Mouse (Mus musculus) forebrain, postnatal 0 days (tissue): ENCODE results near the gene Pik3c2b. TPM values are rescaled to one million over a fixed set of nuclear protein-coding genes. Genes with fewer than 3 reads are reported as not detected.

ENCODE experiments used
- ATAC-seq: fragments of 200-750 bp; cut with Nextera tagmentation; 2 replicates; pipeline ENCODE4 v1.8.0; 2017; ENCODE audit warnings: mild to moderate bottlenecking, moderate library complexity
- DNase-seq: peaks from one replicate; pipeline ENCODE4 v3.0.0-alpha.2; 2015
- H3K27ac ChIP-seq: fragments of 300-500 bp; sonication (generic); 2 replicates; pipeline ENCODE4 v1.5.1; 2014; ENCODE audit warnings: low read depth, mild to moderate bottlenecking, antibody characterized with exemption, low read length, moderate library complexity, mixed read lengths
- H3K27me3 ChIP-seq: fragments of 300-500 bp; sonication (generic); 2 replicates; pipeline ENCODE4 v1.6.1; 2014; ENCODE audit warnings: mild to moderate bottlenecking, low read length, mixed read lengths; ENCODE audit not compliant: insufficient read depth
- H3K36me3 ChIP-seq: fragments of 300-500 bp; sonication (generic); 2 replicates; pipeline ENCODE4 v1.6.1; 2014; ENCODE audit warnings: mild to moderate bottlenecking, moderate library complexity; ENCODE audit not compliant: insufficient read depth
- H3K4me1 ChIP-seq: fragments of 300-500 bp; sonication (generic); 2 replicates; pipeline ENCODE4 v1.6.1; 2014; ENCODE audit warnings: antibody characterized with exemption; ENCODE audit not compliant: insufficient read depth
- H3K4me2 ChIP-seq: fragments of 300-500 bp; sonication (generic); 2 replicates; pipeline ENCODE4 v1.6.1; 2014; ENCODE audit warnings: low read depth, mild to moderate bottlenecking, moderate library complexity
- H3K4me3 ChIP-seq: fragments of 300-500 bp; sonication (generic); 2 replicates; pipeline ENCODE4 v1.5.1; 2014; ENCODE audit warnings: low read depth, low read length, mixed read lengths
- H3K9ac ChIP-seq: fragments of 300-500 bp; sonication (generic); 2 replicates; pipeline ENCODE4 v1.6.1; 2014; ENCODE audit warnings: mild to moderate bottlenecking
- H3K9me3 ChIP-seq: fragments of 300-500 bp; sonication (generic); 2 replicates; pipeline ENCODE4 v1.6.1; 2016; ENCODE audit warnings: low read length
- CTCF ChIP-seq: sonication (generic); IDR thresholded peaks from 2 replicates; pipeline ENCODE4 v1.5.1; 2016; ENCODE audit warnings: antibody characterized with exemption, control low read depth, low read depth
- WGBS: fragments of 180-500 bp; shearing (Covaris S2); extraction: QIAGEN DNeasy Blood & Tissue Kit; methylation state at CpG from one replicate; pipeline ENCODE4 v1.1.7; 2014; 5-methylcytosine and 5-hydroxymethylcytosine counted together
- polyA plus RNA-seq: library from polyadenylated mRNA; unstranded; fragments of >200 nt; fragmentation: Nextera tagmentation; extraction: Ambion mirVana; gene quantifications from 2 replicates; pipeline ENCODE4 v1.2.1, GENCODE M21; 2015
- total RNA-seq: library from RNA; depleted of rRNA; stranded (reverse); fragments of >200 nt; gene quantifications from 2 replicates; pipeline ENCODE4 v1.2.3, GENCODE M21; 2014

The Pik3c2b gene
- total and polyA plus RNA-seq, 2 experiments from 2014 or later, result 7.2 to 17.1 TPM

GRCm38 (mm10) chr1:133100980-133101798, 55.7 kb downstream of the Pik3c2b start:
- Histone ChIP-seq H3K27me3 (no peaks in the 10 kb centered on the region), H3K4me1 (no peaks in the 10 kb centered on the region), H3K27ac (no peak overlapping the region), H3K9ac (no peak overlapping the region), H3K4me3 (no peak overlapping the region), H3K36me3 (peaks cover 86% of the 10 kb centered on the region), H3K4me2 (no peak overlapping the region), H3K9me3 (no peaks in the 10 kb centered on the region)
- DNase-seq (peak; percentile 83), ATAC-seq (peak; percentile 74)
- 44% methylated on average over 17 of the region's 17 CpGs for WGBS
- TF ChIP-seq CTCF, result peak; percentile 87

DNA sequence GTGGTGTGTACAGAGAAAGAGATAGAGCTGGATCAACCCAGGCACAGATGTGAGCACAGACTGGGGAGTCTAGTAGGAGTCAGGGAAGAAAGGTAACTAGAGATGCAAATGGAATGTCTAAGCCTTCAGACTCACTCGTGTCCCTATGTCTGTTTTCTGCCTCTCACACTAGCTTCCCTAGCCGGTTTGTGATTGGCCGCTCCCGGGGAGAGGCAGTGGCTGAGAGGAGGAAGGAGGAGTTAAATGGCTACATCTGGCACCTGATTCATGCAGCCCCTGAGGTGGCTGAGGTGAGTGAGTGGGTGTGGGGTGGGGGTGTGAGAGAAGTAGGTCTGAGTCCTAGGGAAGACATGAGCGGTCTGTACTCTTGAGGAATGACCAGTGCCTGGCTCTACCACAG, 56.6 kb downstream of the Pik3c2b start:
- Histone ChIP-seq H3K9me3 (no peaks in the 10 kb centered on the region), H3K4me3 (no peak overlapping the region), H3K9ac (no peak overlapping the region), H3K27me3 (no peaks in the 10 kb centered on the region), H3K36me3 (peaks cover 87% of the 10 kb centered on the region), H3K4me1 (no peaks in the 10 kb centered on the region), H3K4me2 (no peak overlapping the region), H3K27ac (no peak overlapping the region)
- 81% methylated on average over 5 of the region's 5 CpGs for WGBS
- TF ChIP-seq CTCF, result no peak
- DNase-seq (no peak), ATAC-seq (no peak)

- Histone ChIP-seq H3K27ac (no peak overlapping the region), H3K27me3 (no peaks in the 10 kb centered on the region), H3K4me1 (no peaks in the 10 kb centered on the region), H3K9ac (no peak overlapping the region), H3K4me2 (no peak overlapping the region), H3K36me3 (peaks cover 79% of the 10 kb centered on the region), H3K9me3 (no peaks in the 10 kb centered on the region), H3K4me3 (no peak overlapping the region)
- no peak for DNase-seq
- TF ChIP-seq CTCF, result no peak
- WGBS, result 96% methylated on average over 7 of the region's 7 CpGs
- ATAC-seq, result no peak
Observed at GRCm38 (mm10) chr1:133103315-133103714, 57.8 kb downstream of the Pik3c2b start.

DNA sequence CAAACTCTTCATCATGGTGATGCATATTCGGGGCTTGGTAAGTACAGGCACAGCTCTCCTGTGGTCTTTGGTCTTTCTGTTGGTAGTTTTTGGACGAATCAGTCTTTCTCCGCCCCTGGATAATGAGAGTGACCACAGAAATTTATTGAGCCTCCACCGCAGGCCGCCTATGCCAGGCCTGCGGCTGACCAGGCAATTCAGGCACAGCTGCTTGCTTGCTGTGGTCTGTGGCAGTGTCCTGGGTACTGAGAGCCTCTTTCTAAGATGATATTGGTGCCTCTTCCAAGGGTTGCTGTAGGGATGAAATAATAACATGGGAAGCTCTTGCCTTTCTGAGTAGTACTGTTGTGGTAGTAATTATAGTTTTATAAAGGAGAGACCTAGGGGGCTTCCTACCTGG, 58.4 kb downstream of the Pik3c2b start:
- Histone ChIP-seq H3K27me3 (no peaks in the 10 kb centered on the region), H3K4me1 (no peaks in the 10 kb centered on the region), H3K27ac (no peak overlapping the region), H3K9ac (no peak overlapping the region), H3K9me3 (no peaks in the 10 kb centered on the region), H3K36me3 (peaks cover 74% of the 10 kb centered on the region), H3K4me2 (no peak overlapping the region), H3K4me3 (no peak overlapping the region)
- no peak for TF ChIP-seq CTCF
- DNase-seq (no peak), ATAC-seq (no peak)
- WGBS, result 94% methylated on average over 6 of the region's 6 CpGs

DNA sequence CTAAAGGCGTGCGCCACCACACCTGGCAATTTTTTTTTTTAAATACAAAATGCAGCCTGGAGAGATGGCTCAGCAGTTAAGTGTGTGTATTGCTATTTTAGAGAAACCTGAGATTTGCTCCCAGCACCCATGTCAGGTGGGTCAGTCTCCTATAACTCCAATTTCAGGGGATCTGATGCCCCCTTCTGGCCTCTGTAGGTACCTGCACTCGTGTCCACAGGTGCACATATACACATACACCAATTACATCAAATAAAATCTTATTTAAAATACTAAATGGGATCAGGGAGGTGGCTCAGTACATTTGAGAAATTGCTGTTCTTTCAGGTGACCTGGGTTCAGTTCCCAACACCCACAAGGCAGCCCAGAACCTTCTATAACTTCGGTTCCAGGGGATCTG, 70.6 kb downstream of the Pik3c2b start:
- WGBS, result 91% methylated on average over 4 of the region's 4 CpGs
- no peak for DNase-seq

GRCm38 (mm10) chr1:133118127-133118526, 72.7 kb downstream of the Pik3c2b start:
- H3K27me3 ChIP-seq, result no peaks in the 10 kb centered on the region
- ATAC-seq (no peak), DNase-seq (no peak)
- no peak overlapping the region for H3K4me2 ChIP-seq
- no peak for TF ChIP-seq CTCF
- H3K36me3 ChIP-seq, result no peaks in the 10 kb centered on the region
- no peaks in the 10 kb centered on the region for H3K4me1 ChIP-seq
- no peak overlapping the region for H3K4me3 ChIP-seq
- no peak overlapping the region for H3K9ac ChIP-seq
- no peak overlapping the region for H3K27ac ChIP-seq
- WGBS, result 86% methylated on average over 5 of the region's 5 CpGs
- H3K9me3 ChIP-seq, result no peaks in the 10 kb centered on the region

More for the DNA sequence above, 70.6 kb downstream of the Pik3c2b start:
- Histone ChIP-seq H3K9ac (no peak overlapping the region), H3K4me1 (no peaks in the 10 kb centered on the region), H3K36me3 (no peaks in the 10 kb centered on the region), H3K4me2 (no peak overlapping the region), H3K27me3 (no peaks in the 10 kb centered on the region), H3K9me3 (no peaks in the 10 kb centered on the region), H3K4me3 (no peak overlapping the region), H3K27ac (no peak overlapping the region)
- ATAC-seq, result no peak
- no peak; the same call in 1 of the 2 replicates for TF ChIP-seq CTCF

DNA sequence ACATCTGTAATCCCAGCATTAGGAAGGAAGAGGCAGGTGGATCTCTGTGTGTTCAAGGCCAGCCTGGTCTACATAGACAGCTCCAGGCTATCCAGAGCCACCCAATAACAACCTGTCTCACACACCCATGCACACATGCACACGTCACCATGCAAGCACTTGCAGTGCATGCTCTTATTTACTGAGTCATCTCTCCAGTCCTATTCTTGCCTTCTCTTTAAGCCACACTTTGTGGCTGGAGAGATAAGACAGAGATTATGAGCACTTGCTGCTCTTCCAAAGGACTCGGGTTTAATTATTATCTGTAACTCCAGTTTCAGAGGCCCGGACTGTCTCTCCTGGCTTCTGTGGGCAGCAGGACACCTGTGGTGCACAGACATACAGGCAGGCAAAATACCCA, 73.4 kb downstream of the Pik3c2b start:
- Histone ChIP-seq H3K36me3 (no peaks in the 10 kb centered on the region), H3K4me3 (no peak overlapping the region), H3K4me2 (no peak overlapping the region), H3K9me3 (no peaks in the 10 kb centered on the region), H3K9ac (no peak overlapping the region), H3K27me3 (no peaks in the 10 kb centered on the region), H3K27ac (no peak overlapping the region), H3K4me1 (no peaks in the 10 kb centered on the region)
- DNase-seq (no peak), ATAC-seq (no peak)
- whole genome bisulfite sequencing, result 93% methylated on average over 3 of the region's 3 CpGs
- TF ChIP-seq CTCF, result no peak
